Mouse (Mus musculus): ENCODE data around the gene Srsf9. TPM values are rescaled to one million over a fixed set of nuclear protein-coding genes. Genes with fewer than 3 reads are reported as not detected.

The Srsf9 gene
- total and polyA plus RNA-seq, 3 experiments, result 80.0 to 170 TPM; not detected in 1

DNA sequence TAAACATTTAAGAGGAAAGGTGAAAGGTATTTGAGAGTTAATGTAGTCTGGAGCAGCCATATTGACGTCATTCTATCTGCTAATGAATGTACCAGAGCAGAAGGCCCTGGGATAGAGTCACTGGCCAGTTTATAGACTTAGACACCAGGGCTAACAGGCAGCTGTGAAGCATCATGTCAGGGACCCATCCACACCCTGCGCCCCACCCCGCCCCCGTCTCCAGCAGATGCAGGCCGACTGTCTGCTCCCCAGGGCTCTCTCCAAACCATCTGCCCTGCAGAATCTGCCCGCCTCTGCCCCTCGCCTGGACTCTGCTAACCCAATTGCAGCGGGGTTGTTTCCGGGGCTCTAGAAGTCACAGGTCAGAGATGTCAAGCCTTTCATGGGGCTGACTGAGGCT, 44.8 kb downstream of the Srsf9 start:
- H3K27me3 ChIP-seq (ENCODE audit: control insufficient read depth in 1 of 2, insufficient read depth in 2 of 2, low read length in 2 of 2), result no peaks in the 10 kb centered on the region
- no peaks in the 10 kb centered on the region for H3K9me3 ChIP-seq (replicated peaks; ENCODE audit: insufficient read depth, low read length)

DNA sequence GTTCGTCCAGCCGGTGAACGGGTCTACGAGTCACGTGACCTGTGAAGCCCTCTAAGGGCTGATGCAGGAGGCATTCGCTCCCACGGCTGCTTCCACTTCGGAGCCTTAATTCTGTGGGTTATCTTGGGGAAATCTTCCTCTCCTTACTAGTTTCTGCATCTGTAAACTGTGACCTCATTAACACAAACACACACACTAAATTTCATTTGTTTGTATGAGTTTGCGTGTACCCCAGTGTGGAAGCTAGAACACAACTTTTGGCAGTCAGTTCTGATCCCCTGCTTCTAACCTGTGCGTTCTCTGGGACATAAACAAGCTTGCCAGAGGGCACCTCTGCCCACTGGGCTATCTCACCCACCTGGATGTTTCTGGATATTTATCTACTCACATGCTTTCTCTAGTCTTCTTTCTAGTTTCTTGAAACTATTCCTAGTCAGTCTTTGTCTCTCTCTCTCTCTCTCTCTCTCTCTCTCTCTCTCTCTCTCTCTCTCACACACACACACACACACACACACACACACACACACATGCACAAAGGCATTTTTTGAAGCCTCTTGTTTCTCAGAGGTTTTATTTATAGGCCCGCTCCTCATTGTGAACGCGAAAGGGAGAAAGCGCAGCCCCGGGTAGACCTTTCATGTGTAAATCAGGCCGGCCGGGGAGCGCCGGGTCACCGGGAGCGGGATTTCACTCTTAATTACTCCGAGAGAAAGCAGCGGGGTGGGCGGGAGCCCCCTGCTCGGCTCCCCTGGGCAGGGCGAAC, 46.6 kb downstream of the Srsf9 start:
- H3K27me3 ChIP-seq (ENCODE audit: control insufficient read depth in 1 of 2, insufficient read depth in 2 of 2, low read length in 2 of 2), result no peaks in the 10 kb centered on the region
- no peaks in the 10 kb centered on the region for H3K9me3 ChIP-seq (replicated peaks; ENCODE audit: insufficient read depth, low read length)
- no peak for DNase-seq (ENCODE audit: low read depth, low spot score)
- H3K4me3 ChIP-seq (ENCODE audit: control insufficient read depth in 1 of 2, insufficient read depth in 1 of 2, low read depth in 2 of 2, low read length in 2 of 2), result no peak overlapping the region
- H3K9ac ChIP-seq (ENCODE audit: control insufficient read depth, low read depth, low read length, poor library complexity, severe bottlenecking), result no peak overlapping the region
- TF ChIP-seq POLR2AphosphoS5 (IDR thresholded peaks at IDR 0.05; ENCODE audit: borderline replicate concordance, low read depth, low read length), result no peak
- no peak for TF ChIP-seq USF2 (IDR thresholded peaks at IDR 0.05; ENCODE audit: borderline replicate concordance in 1 of 2, insufficient read depth in 1 of 2, low read depth in 1 of 2, low read length in 2 of 2)
- TF ChIP-seq MYB (IDR thresholded peaks at IDR 0.05; ENCODE audit: low read depth, low read length), result no peak
- H3K4me1 ChIP-seq (ENCODE audit: control insufficient read depth in 1 of 2, insufficient read depth in 2 of 2, low read length in 2 of 2), result no peaks in the 10 kb centered on the region
- no peak overlapping the region for H3K27ac ChIP-seq (ENCODE audit: control insufficient read depth, low read depth, low read length)
- no peaks in the 10 kb centered on the region for H3K36me3 ChIP-seq (ENCODE audit: control insufficient read depth in 1 of 2, insufficient read depth in 2 of 2, low read length in 2 of 2)
- no peaks in the 10 kb centered on the region for H3K79me2 ChIP-seq (ENCODE audit: control insufficient read depth, insufficient read depth, low read length, poor library complexity)

More for the DNA sequence above, 44.8 kb downstream of the Srsf9 start:
- no peaks in the 10 kb centered on the region for H3K36me3 ChIP-seq (ENCODE audit: control insufficient read depth in 1 of 2, insufficient read depth in 2 of 2, low read length in 2 of 2)
- H3K9ac ChIP-seq (ENCODE audit: control insufficient read depth, low read depth, low read length, poor library complexity, severe bottlenecking), result no peak overlapping the region
- H3K27ac ChIP-seq (ENCODE audit: control insufficient read depth, low read depth, low read length), result no peak overlapping the region
- H3K4me1 ChIP-seq (ENCODE audit: control insufficient read depth in 1 of 2, insufficient read depth in 2 of 2, low read length in 2 of 2), result no peaks in the 10 kb centered on the region
- H3K79me2 ChIP-seq (ENCODE audit: control insufficient read depth, insufficient read depth, low read length, poor library complexity), result no peaks in the 10 kb centered on the region
- TF ChIP-seq SIN3A (IDR thresholded peaks at IDR 0.05; ENCODE audit: low read length) (no peak), GABPA (IDR thresholded peaks at IDR 0.05; ENCODE audit: low read depth, low read length) (no peak), MAX (IDR thresholded peaks at IDR 0.05; ENCODE audit: low read length) (no peak), ETS1 (IDR thresholded peaks at IDR 0.05; ENCODE audit: low read depth, low read length) (no peak), GATA1 (IDR thresholded peaks at IDR 0.05; ENCODE audit: low read depth, low read length) (no peak), ZNF384 (IDR thresholded peaks at IDR 0.05; ENCODE audit: low read depth, low read length) (no peak), MXI1 (IDR thresholded peaks at IDR 0.05; ENCODE audit: low read depth, low read length) (no peak), NELFE (IDR thresholded peaks at IDR 0.05; ENCODE audit: low read depth, low read length) (no peak), ZKSCAN1 (IDR thresholded peaks at IDR 0.05; ENCODE audit: low read depth, low read length) (no peak), JUND (IDR thresholded peaks at IDR 0.05; ENCODE audit: low read depth, low read length) (no peak), POLR2A (IDR thresholded peaks at IDR 0.05; ENCODE audit: control insufficient read depth in 1 of 2, insufficient read depth in 1 of 2, low read depth in 1 of 2, low read length in 2 of 2, poor library complexity in 1 of 2) (no peak), USF2 (IDR thresholded peaks at IDR 0.05; ENCODE audit: borderline replicate concordance in 1 of 2, insufficient read depth in 1 of 2, low read depth in 1 of 2, low read length in 2 of 2) (no peak), CHD1 (IDR thresholded peaks at IDR 0.05; ENCODE audit: low read depth, low read length) (no peak), MAFK (IDR thresholded peaks at IDR 0.05; ENCODE audit: borderline replicate concordance, low read depth, low read length) (no peak), UBTF (IDR thresholded peaks at IDR 0.05; ENCODE audit: borderline replicate concordance, insufficient read depth, low read depth, low read length) (no peak), MYC (IDR thresholded peaks at IDR 0.05; ENCODE audit: low read depth, low read length) (no peak), NRF1 (IDR thresholded peaks at IDR 0.05; ENCODE audit: insufficient read depth, low read depth, low read length, poor library complexity, severe bottlenecking) (no peak), ZC3H11A (IDR thresholded peaks at IDR 0.05; ENCODE audit: low read depth, low read length) (no peak), POLR2AphosphoS5 (IDR thresholded peaks at IDR 0.05; ENCODE audit: borderline replicate concordance, low read depth, low read length) (no peak), ZMIZ1 (IDR thresholded peaks at IDR 0.05; ENCODE audit: low read depth, low read length) (no peak)
- H3K4me3 ChIP-seq (ENCODE audit: control insufficient read depth in 1 of 2, insufficient read depth in 1 of 2, low read depth in 2 of 2, low read length in 2 of 2), result no peak overlapping the region
- no peak for DNase-seq (ENCODE audit: low read depth, low spot score)
